Mouse (Mus musculus): ENCODE measurements around the gene Acd.

Gene Acd

GRCm38 (mm10) chr8:105700966-105701824, at the start of gene Acd, which contains the start of gene Pard6a:
TSS of gene Acd (minus strand) at chr8:105701102.
TSS of gene Pard6a (plus strand) at chr8:105701148.
- under 1% methylated on average over 60 of the region's 60 CpGs for WGBS

GRCm38 (mm10) chr8:105750606-105751005, 49.7 kb upstream of the Acd start:
- WGBS = 25% methylated on average over 11 of the region's 11 CpGs

GRCm38 (mm10) chr8:105743301-105743700, 42.4 kb upstream of the Acd start:
- WGBS = 88% methylated on average over 4 of the region's 4 CpGs

- 94% methylated on average over 5 of the region's 5 CpGs for WGBS
Observed at GRCm38 (mm10) chr8:105739216-105739615, 38.3 kb upstream of the Acd start.

GRCm38 (mm10) chr8:105732186-105732585, 31.3 kb upstream of the Acd start:
- WGBS = 96% methylated on average over 5 of the region's 5 CpGs

- 88% methylated on average over 18 of the region's 18 CpGs for WGBS
Observed at GRCm38 (mm10) chr8:105727397-105728124, 26.7 kb upstream of the Acd start.

- WGBS = 87% methylated on average over 5 of the region's 5 CpGs
Observed at GRCm38 (mm10) chr8:105725726-105726125, 24.8 kb upstream of the Acd start.

- 84% methylated on average over 9 of the region's 9 CpGs for WGBS
Observed at GRCm38 (mm10) chr8:105722861-105723260, 22.0 kb upstream of the Acd start.

- 85% methylated on average over 4 of the region's 4 CpGs for WGBS
Observed at GRCm38 (mm10) chr8:105719637-105720036, 18.7 kb upstream of the Acd start.

GRCm38 (mm10) chr8:105716302-105716945, 15.5 kb upstream of the Acd start:
- WGBS = 90% methylated on average over 15 of the region's 15 CpGs

GRCm38 (mm10) chr8:105715042-105715441, 14.1 kb upstream of the Acd start:
- 68% methylated on average over 6 of the region's 6 CpGs for WGBS

- 6% methylated on average over 3 of the region's 3 CpGs for WGBS
Observed at GRCm38 (mm10) chr8:105714139-105714538, 13.2 kb upstream of the Acd start.

- WGBS = 86% methylated on average over 3 of the region's 3 CpGs
Observed at GRCm38 (mm10) chr8:105712286-105712685, 11.4 kb upstream of the Acd start.

- WGBS = 86% methylated on average over 14 of the region's 14 CpGs
Observed at GRCm38 (mm10) chr8:105709317-105709716, 8.4 kb upstream of the Acd start.

GRCm38 (mm10) chr8:105708675-105709074, 7.8 kb upstream of the Acd start:
- WGBS = 93% methylated on average over 8 of the region's 8 CpGs

GRCm38 (mm10) chr8:105707498-105708403, 6.8 kb upstream of the Acd start, which contains the start of the genes 4933405L10Rik and Enkd1:
TSS of gene 4933405L10Rik (plus strand) at chr8:105707655.
TSS of gene Enkd1 (minus strand) at chr8:105708210.
- WGBS = 1% methylated on average over 55 of the region's 55 CpGs

- WGBS = 80% methylated on average over 12 of the region's 12 CpGs
Observed at GRCm38 (mm10) chr8:105706426-105706825, 5.5 kb upstream of the Acd start.

- 87% methylated on average over 6 of the region's 6 CpGs for WGBS
Observed at GRCm38 (mm10) chr8:105704955-105705354, 4.1 kb upstream of the Acd start.

- WGBS = 94% methylated on average over 34 of the region's 34 CpGs
Observed at GRCm38 (mm10) chr8:105704146-105704812, 3.4 kb upstream of the Acd start.

- 93% methylated on average over 24 of the region's 24 CpGs for WGBS
Observed at GRCm38 (mm10) chr8:105702731-105703415, 2.0 kb upstream of the Acd start.
